Mouse (Mus musculus): ENCODE measurements around the gene Gpatch11. TPM values are rescaled to one million over a fixed set of nuclear protein-coding genes. Genes with fewer than 3 reads are reported as not detected.

Gpatch11 gene
- polyA plus RNA-seq, 1 experiment, result 18.8 TPM

DNA sequence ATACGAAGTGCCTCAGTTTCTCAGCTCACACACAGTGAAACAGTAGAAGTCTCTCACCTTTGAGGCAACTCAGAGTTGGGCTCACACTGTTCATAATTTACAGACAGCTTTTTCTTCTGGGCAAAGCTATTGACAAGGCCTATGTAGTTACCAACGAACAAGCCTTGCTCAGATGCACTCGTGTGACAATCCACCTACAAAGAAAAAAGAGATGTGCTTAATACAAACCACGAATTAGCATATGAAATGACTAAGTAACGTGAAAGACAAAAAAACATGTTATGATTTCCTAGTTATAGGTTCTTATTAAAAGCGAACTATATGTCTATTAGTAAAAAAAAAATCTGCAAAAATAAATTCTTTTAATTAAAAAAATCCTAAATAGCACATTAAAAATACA is 38.5 kb downstream of the Gpatch11 start:
- Histone ChIP-seq H3K4me3 (ENCODE audit: control insufficient read depth, insufficient read depth, low read length) (no peak overlapping the region), H3K36me3 (ENCODE audit: control insufficient read depth, insufficient read depth, low read length) (peaks cover 13% of the 10 kb centered on the region), H3K27ac (ENCODE audit: control insufficient read depth, insufficient read depth, low read length) (no peak overlapping the region), H3K27me3 (ENCODE audit: control insufficient read depth, insufficient read depth, low read length) (no peaks in the 10 kb centered on the region), H3K4me1 (replicated peaks; ENCODE audit: control insufficient read depth, insufficient read depth, low read length) (no peaks in the 10 kb centered on the region)
- TF ChIP-seq POLR2A (IDR thresholded peaks at IDR 0.05; ENCODE audit: control insufficient read depth, extremely low read depth, insufficient read depth, low read length, poor library complexity), result no peak
- no peak for TF ChIP-seq CTCF (IDR thresholded peaks at IDR 0.05; ENCODE audit: borderline replicate concordance, control insufficient read depth, extremely low read depth, insufficient read depth, low read length, poor library complexity)
- no peak for DNase-seq
- WGBS, result 91% methylated on average over 6 of the region's 6 CpGs

DNA sequence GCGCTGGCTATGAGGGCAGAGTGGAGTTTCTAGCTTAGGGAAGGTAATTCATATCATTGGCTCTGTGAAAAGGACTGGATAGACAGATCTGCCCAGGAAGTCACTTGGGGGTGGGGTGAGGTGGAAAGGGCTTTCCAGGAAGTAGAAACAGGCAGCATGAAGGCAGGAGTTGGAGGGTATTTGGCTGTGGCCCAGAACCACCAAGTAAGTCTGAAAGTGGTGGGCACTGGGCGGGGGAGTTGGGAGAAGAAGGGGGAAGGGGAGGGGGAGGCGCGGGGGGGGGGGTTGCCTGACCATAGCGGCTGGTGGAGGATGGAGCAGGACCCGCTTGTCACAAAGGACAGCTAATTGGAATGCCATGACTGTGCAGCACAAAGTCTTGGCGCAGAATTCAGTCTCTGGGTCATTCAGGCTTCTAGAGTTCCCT is 46.5 kb downstream of the Gpatch11 start:
- Histone ChIP-seq H3K4me3 (ENCODE audit: control insufficient read depth, insufficient read depth, low read length) (peak overlapping the region; percentile 90), H3K27ac (ENCODE audit: control insufficient read depth, insufficient read depth, low read length) (no peak overlapping the region), H3K4me1 (replicated peaks; ENCODE audit: control insufficient read depth, insufficient read depth, low read length) (peaks cover 11% of the 10 kb centered on the region), H3K36me3 (ENCODE audit: control insufficient read depth, insufficient read depth, low read length) (peaks cover 3% of the 10 kb centered on the region; the same call in 1 of the 2 replicates), H3K27me3 (ENCODE audit: control insufficient read depth, insufficient read depth, low read length) (no peaks in the 10 kb centered on the region)
- WGBS, result 3% methylated on average over 6 of the region's 7 CpGs
- peak; percentile 41 for DNase-seq
- TF ChIP-seq CTCF (IDR thresholded peaks at IDR 0.05; ENCODE audit: borderline replicate concordance, control insufficient read depth, extremely low read depth, insufficient read depth, low read length, poor library complexity) (no peak), POLR2A (IDR thresholded peaks at IDR 0.05; ENCODE audit: control insufficient read depth, extremely low read depth, insufficient read depth, low read length, poor library complexity) (no peak)

DNA sequence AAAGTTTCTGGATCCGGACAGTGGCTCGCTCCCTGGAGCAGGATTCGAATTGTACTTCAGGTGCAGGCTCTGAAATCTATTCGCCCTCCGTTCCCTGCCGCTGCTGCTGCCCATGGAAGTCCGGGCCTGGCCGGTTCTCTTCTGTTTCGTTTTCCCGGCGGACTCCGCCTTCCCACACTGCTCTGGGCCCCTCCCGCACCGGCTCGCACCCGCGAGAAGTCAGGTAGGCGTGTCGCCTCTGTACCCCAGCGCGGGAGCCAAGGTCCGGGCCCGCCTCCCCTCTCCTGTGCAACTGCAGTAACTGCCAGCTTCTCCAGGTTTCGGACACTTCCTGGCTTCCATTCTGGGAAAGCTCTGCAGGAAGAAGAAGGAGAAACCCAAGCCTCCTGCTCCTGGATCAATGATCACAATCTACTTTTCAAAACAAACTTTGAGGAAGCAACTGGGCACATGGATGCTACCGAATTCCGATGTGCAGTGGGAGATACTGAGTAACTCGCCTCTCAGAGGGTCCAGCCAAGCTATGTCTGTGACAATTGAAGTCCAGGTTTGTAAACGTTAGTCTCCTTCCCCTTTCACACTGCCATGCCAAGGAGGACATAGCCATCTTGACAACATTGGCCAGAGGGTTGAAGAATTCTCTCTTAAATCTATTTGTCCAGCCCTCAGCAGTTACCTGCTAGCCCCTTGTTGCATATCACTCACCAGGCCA is 47.2 kb downstream of the Gpatch11 start, which contains the start of gene Eif2ak2:
Gene Eif2ak2 (minus strand): TSS at position 173 of the 712 bp plus-strand sequence.
- peak within 1 kb of the TSS; percentile 90 for H3K4me3 ChIP-seq (ENCODE audit: control insufficient read depth, insufficient read depth, low read length)
- H3K27me3 ChIP-seq (ENCODE audit: control insufficient read depth, insufficient read depth, low read length), result no peaks in the 10 kb centered on the region
- WGBS, result 3% methylated on average over 28 of the region's 28 CpGs
- H3K36me3 ChIP-seq (ENCODE audit: control insufficient read depth, insufficient read depth, low read length), result peaks cover 1% of the 10 kb centered on the region; the same call in 1 of the 2 replicates
- H3K27ac ChIP-seq (ENCODE audit: control insufficient read depth, insufficient read depth, low read length), result peak within 1 kb of the TSS; percentile 41; the same call in 1 of the 2 replicates
- peak; percentile 75 for DNase-seq
- peaks cover 11% of the 10 kb centered on the region for H3K4me1 ChIP-seq (replicated peaks; ENCODE audit: control insufficient read depth, insufficient read depth, low read length)
- no peak for TF ChIP-seq POLR2A (IDR thresholded peaks at IDR 0.05; ENCODE audit: control insufficient read depth, extremely low read depth, insufficient read depth, low read length, poor library complexity)
- TF ChIP-seq CTCF (IDR thresholded peaks at IDR 0.05; ENCODE audit: borderline replicate concordance, control insufficient read depth, extremely low read depth, insufficient read depth, low read length, poor library complexity), result no peak

DNA sequence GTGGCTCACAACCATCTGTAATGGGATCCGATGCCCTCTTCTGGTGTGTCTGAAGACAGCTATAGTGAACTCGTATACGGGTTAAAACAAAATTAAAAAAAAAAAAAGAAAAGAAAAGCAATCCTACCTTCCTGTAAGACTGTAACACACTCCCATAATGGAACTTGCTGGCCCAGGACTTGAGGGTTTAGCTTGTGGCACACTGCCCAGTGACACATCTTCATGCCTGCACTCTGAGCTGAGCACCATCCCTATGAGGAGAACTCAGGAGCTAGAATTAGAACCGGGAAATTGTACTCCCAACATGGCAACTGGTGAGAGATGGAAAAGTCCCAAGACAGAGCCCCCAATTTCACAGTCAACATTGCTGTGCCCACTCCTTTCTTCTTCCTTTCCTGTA is 47.9 kb downstream of the Gpatch11 start:
- WGBS, result 91% methylated on average over 4 of the region's 4 CpGs

DNA sequence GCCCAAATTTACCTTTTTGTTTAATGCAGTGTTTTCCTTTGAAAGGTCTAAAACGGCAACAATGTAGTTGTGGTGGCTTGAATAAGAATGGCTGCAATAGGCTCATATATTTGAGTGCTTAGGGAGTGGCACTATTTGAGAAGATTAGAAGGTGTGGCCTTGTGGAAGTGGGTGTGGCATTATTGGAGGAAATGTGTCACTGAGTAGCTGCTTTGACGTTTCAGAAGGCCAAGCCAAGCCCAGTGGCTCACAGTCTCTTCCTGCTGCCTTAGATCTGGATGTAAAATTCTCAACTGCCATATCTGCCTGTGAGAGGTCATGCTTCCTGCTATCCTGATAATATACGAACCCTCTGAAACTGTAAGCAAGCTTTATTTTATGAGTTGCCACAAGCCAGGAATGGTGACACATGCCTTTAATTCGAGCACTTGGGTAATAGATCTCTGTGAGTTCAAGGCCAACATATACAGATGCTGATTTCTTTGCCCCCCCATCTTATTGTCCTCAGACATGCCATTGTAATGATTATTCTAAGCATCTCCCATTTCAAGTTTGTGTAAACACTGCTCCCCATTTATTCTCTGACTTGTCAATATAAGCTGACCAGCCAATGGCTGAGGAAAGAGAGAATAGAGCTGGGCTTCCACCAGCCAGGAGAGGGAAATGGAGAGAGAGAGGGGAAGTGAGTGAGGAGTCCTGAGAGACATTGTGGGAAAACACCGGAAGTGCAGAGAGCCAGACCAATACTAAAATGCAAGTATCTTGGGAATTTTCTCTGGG is 50.1 kb downstream of the Gpatch11 start:
- DNase-seq, result no peak
- peaks cover 11% of the 10 kb centered on the region for H3K4me1 ChIP-seq (replicated peaks; ENCODE audit: control insufficient read depth, insufficient read depth, low read length)
- 91% methylated on average over 5 of the region's 5 CpGs for WGBS
- no peaks in the 10 kb centered on the region for H3K27me3 ChIP-seq (ENCODE audit: control insufficient read depth, insufficient read depth, low read length)
- H3K4me3 ChIP-seq (ENCODE audit: control insufficient read depth, insufficient read depth, low read length), result no peak overlapping the region
- no peak overlapping the region for H3K27ac ChIP-seq (ENCODE audit: control insufficient read depth, insufficient read depth, low read length)
- no peak for TF ChIP-seq POLR2A (IDR thresholded peaks at IDR 0.05; ENCODE audit: control insufficient read depth, extremely low read depth, insufficient read depth, low read length, poor library complexity)
- no peak for TF ChIP-seq CTCF (IDR thresholded peaks at IDR 0.05; ENCODE audit: borderline replicate concordance, control insufficient read depth, extremely low read depth, insufficient read depth, low read length, poor library complexity)
- no peaks in the 10 kb centered on the region for H3K36me3 ChIP-seq (ENCODE audit: control insufficient read depth, insufficient read depth, low read length)

More for the DNA sequence above, 47.9 kb downstream of the Gpatch11 start:
- Histone ChIP-seq H3K27me3 (ENCODE audit: control insufficient read depth, insufficient read depth, low read length) (no peaks in the 10 kb centered on the region), H3K4me3 (ENCODE audit: control insufficient read depth, insufficient read depth, low read length) (no peak overlapping the region), H3K36me3 (ENCODE audit: control insufficient read depth, insufficient read depth, low read length) (no peaks in the 10 kb centered on the region), H3K4me1 (replicated peaks; ENCODE audit: control insufficient read depth, insufficient read depth, low read length) (peaks cover 11% of the 10 kb centered on the region), H3K27ac (ENCODE audit: control insufficient read depth, insufficient read depth, low read length) (no peak overlapping the region)
- TF ChIP-seq POLR2A (IDR thresholded peaks at IDR 0.05; ENCODE audit: control insufficient read depth, extremely low read depth, insufficient read depth, low read length, poor library complexity) (no peak), CTCF (IDR thresholded peaks at IDR 0.05; ENCODE audit: borderline replicate concordance, control insufficient read depth, extremely low read depth, insufficient read depth, low read length, poor library complexity) (no peak)
- no peak for DNase-seq

DNA sequence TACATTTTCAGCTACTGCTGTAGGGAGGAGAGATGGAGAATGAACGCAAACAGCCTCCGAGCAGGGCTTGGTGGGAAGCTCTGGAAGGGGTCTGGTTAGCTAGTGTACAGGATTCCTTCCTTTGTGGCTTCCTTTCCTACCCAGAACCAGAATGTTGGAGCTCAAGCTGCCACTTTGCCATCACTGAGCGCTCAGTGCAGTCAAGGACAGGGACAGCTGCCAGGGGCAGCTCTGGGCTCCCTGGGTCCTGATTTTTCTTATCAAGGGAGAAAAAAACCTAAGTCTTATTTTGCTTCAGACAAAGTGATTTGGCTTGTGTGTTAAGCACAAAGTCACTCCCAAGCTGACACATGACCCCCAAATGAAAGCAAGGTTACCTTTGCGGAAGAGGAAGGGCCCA is 53.2 kb downstream of the Gpatch11 start:
- DNase-seq, result no peak
- H3K27me3 ChIP-seq (ENCODE audit: control insufficient read depth, insufficient read depth, low read length), result no peaks in the 10 kb centered on the region
- H3K4me1 ChIP-seq (replicated peaks; ENCODE audit: control insufficient read depth, insufficient read depth, low read length), result no peaks in the 10 kb centered on the region
- H3K36me3 ChIP-seq (ENCODE audit: control insufficient read depth, insufficient read depth, low read length), result no peaks in the 10 kb centered on the region
- H3K27ac ChIP-seq (ENCODE audit: control insufficient read depth, insufficient read depth, low read length), result no peak overlapping the region
- TF ChIP-seq CTCF (IDR thresholded peaks at IDR 0.05; ENCODE audit: borderline replicate concordance, control insufficient read depth, extremely low read depth, insufficient read depth, low read length, poor library complexity) (no peak), POLR2A (IDR thresholded peaks at IDR 0.05; ENCODE audit: control insufficient read depth, extremely low read depth, insufficient read depth, low read length, poor library complexity) (no peak)
- no peak overlapping the region for H3K4me3 ChIP-seq (ENCODE audit: control insufficient read depth, insufficient read depth, low read length)
- 90% methylated on average over 4 of the region's 4 CpGs for WGBS
